Mouse (Mus musculus): ENCODE results near the gene Atg7. TPM values are rescaled to one million over a fixed set of nuclear protein-coding genes. Genes with fewer than 3 reads are reported as not detected.

Atg7 gene
- polyA plus RNA-seq, 1 experiment from 2014 or later, result 25.5 TPM

- ATAC-seq, result no peak
- ChIA-PET POLR2A (no interaction called here), CTCF (interaction anchor here (1.0 kb wide), 1 partner anchor 11 kb away, joined by 3 read pairs; no protein-coding TSS in a partner anchor)
- in situ Hi-C loops (cut with MboI; ENCODE audit: low pct_unique_long_range_greater_than_20kb), result no loop called here
- no peaks in the 10 kb centered on the region for H3K27me3 ChIP-seq
- DNase-seq (ENCODE audit: low read depth, low spot score), result no peak
- TF ChIP-seq CTCF (IDR thresholded peaks at IDR 0.05), result no peak
These were observed 14.9 kb downstream of the Atg7 start for GRCm38 (mm10) chr6:114657807-114658206.

GRCm38 (mm10) chr6:114659278-114659991 lies 16.5 kb downstream of the Atg7 start:
- in situ Hi-C loops (cut with MboI; ENCODE audit: low pct_unique_long_range_greater_than_20kb), result no loop called here
- ATAC-seq (no peak), DNase-seq (ENCODE audit: low read depth, low spot score) (no peak)
- POLR2A ChIA-PET, result no interaction called here
- TF ChIP-seq CTCF (IDR thresholded peaks at IDR 0.05), result no peak
- no peaks in the 10 kb centered on the region for H3K27me3 ChIP-seq
- CTCF ChIA-PET, result interaction anchor here (0.7 kb wide), 1 partner anchor 31 kb away, joined by 3 read pairs; no protein-coding TSS in a partner anchor

- ChIA-PET CTCF (interaction anchor here (0.7 to 1.0 kb wide), 2 partner anchors 15 to 30 kb away, joined by 3 read pairs; no protein-coding TSS in a partner anchor), POLR2A (no interaction called here)
- DNase-seq (ENCODE audit: low read depth, low spot score), result no peak
- no peaks in the 10 kb centered on the region for H3K27me3 ChIP-seq
- peak; percentile 51 for ATAC-seq
- in situ Hi-C loops (cut with MboI; ENCODE audit: low pct_unique_long_range_greater_than_20kb), result no loop called here
- no peak for TF ChIP-seq CTCF (IDR thresholded peaks at IDR 0.05)
These were observed 17.3 kb downstream of the Atg7 start for GRCm38 (mm10) chr6:114659992-114660800.

- DNase-seq (ENCODE audit: low read depth, low spot score), result no peak
- no peak for TF ChIP-seq CTCF (IDR thresholded peaks at IDR 0.05)
- POLR2A ChIA-PET, result no interaction called here
- no peak for ATAC-seq
- CTCF ChIA-PET, result interaction anchor here (0.7 kb wide), 1 partner anchor 24 kb away, joined by 3 read pairs; no protein-coding TSS in a partner anchor
- no peaks in the 10 kb centered on the region for H3K27me3 ChIP-seq
- in situ Hi-C loops (cut with MboI; ENCODE audit: low pct_unique_long_range_greater_than_20kb), result no loop called here
These were observed 20.8 kb downstream of the Atg7 start for GRCm38 (mm10) chr6:114663707-114664106.

GRCm38 (mm10) chr6:114664716-114665115 lies 21.8 kb downstream of the Atg7 start:
- POLR2A ChIA-PET, result no interaction called here
- no peaks in the 10 kb centered on the region for H3K27me3 ChIP-seq
- ATAC-seq (no peak), DNase-seq (ENCODE audit: low read depth, low spot score) (no peak)
- in situ Hi-C loops (cut with MboI; ENCODE audit: low pct_unique_long_range_greater_than_20kb), result no loop called here
- CTCF ChIA-PET, result interaction anchor here (0.6 to 1.2 kb wide), 3 partner anchors 9 to 23 kb away, joined by 3 read pairs; no protein-coding TSS in a partner anchor
- no peak for TF ChIP-seq CTCF (IDR thresholded peaks at IDR 0.05)

GRCm38 (mm10) chr6:114667518-114667917 lies 24.6 kb downstream of the Atg7 start:
- ChIA-PET CTCF (no interaction called here), POLR2A (no interaction called here)
- TF ChIP-seq CTCF (IDR thresholded peaks at IDR 0.05), result no peak
- in situ Hi-C loops (cut with MboI; ENCODE audit: low pct_unique_long_range_greater_than_20kb), result no loop called here
- ATAC-seq (no peak), DNase-seq (ENCODE audit: low read depth, low spot score) (no peak)
- no peaks in the 10 kb centered on the region for H3K27me3 ChIP-seq

- CTCF ChIA-PET, result interaction anchor here (0.7 kb wide), 1 partner anchor 14 kb away, joined by 3 read pairs; no protein-coding TSS in a partner anchor
- no peak for DNase-seq (ENCODE audit: low read depth, low spot score)
- POLR2A ChIA-PET, result no interaction called here
- in situ Hi-C loops (cut with MboI; ENCODE audit: low pct_unique_long_range_greater_than_20kb), result no loop called here
- no peak for ATAC-seq
- no peaks in the 10 kb centered on the region for H3K27me3 ChIP-seq
- no peak for TF ChIP-seq CTCF (IDR thresholded peaks at IDR 0.05)
These were observed 31.9 kb downstream of the Atg7 start for GRCm38 (mm10) chr6:114674771-114675170.

GRCm38 (mm10) chr6:114676091-114676490 lies 33.2 kb downstream of the Atg7 start:
- ATAC-seq, result no peak
- DNase-seq (ENCODE audit: low read depth, low spot score), result no peak
- ChIA-PET POLR2A (interaction anchor here (0.7 kb wide), 1 partner anchor 163 kb away, joined by 3 read pairs; no protein-coding TSS in a partner anchor), CTCF (no interaction called here)
- H3K27me3 ChIP-seq, result no peaks in the 10 kb centered on the region
- in situ Hi-C loops (cut with MboI; ENCODE audit: low pct_unique_long_range_greater_than_20kb), result no loop called here
- TF ChIP-seq CTCF (IDR thresholded peaks at IDR 0.05), result no peak

GRCm38 (mm10) chr6:114682092-114682711 lies 39.3 kb downstream of the Atg7 start:
- no peaks in the 10 kb centered on the region for H3K27me3 ChIP-seq
- CTCF ChIA-PET, result no interaction called here
- DNase-seq (ENCODE audit: low read depth, low spot score), result no peak
- in situ Hi-C loops (cut with MboI; ENCODE audit: low pct_unique_long_range_greater_than_20kb), result no loop called here
- ATAC-seq, result no peak
- no peak for TF ChIP-seq CTCF (IDR thresholded peaks at IDR 0.05)
- POLR2A ChIA-PET, result no interaction called here

GRCm38 (mm10) chr6:114683741-114684140 lies 40.8 kb downstream of the Atg7 start:
- POLR2A ChIA-PET, result no interaction called here
- in situ Hi-C loops (cut with MboI; ENCODE audit: low pct_unique_long_range_greater_than_20kb), result no loop called here
- no peaks in the 10 kb centered on the region for H3K27me3 ChIP-seq
- no peak for ATAC-seq
- CTCF ChIA-PET, result no interaction called here
- no peak for TF ChIP-seq CTCF (IDR thresholded peaks at IDR 0.05)
- no peak for DNase-seq (ENCODE audit: low read depth, low spot score)

- DNase-seq (ENCODE audit: low read depth, low spot score) (no peak), ATAC-seq (no peak)
- POLR2A ChIA-PET, result no interaction called here
- CTCF ChIA-PET, result no interaction called here
- H3K27me3 ChIP-seq, result no peaks in the 10 kb centered on the region
- no peak for TF ChIP-seq CTCF (IDR thresholded peaks at IDR 0.05)
- in situ Hi-C loops (cut with MboI; ENCODE audit: low pct_unique_long_range_greater_than_20kb), result no loop called here
These were observed 41.5 kb downstream of the Atg7 start for GRCm38 (mm10) chr6:114684407-114684806.

Data from Patski (cell line).